Mouse (Mus musculus): ENCODE data around the gene Csnk1g1. TPM values are rescaled to one million over a fixed set of nuclear protein-coding genes. Genes with fewer than 3 reads are reported as not detected.
A peak's percentile ranks its signal among the peaks of the same experiment; 100 is the strongest.

Gene Csnk1g1
- polyA plus RNA-seq, 1 experiment from 2014 or later, result 27.8 TPM

DNA sequence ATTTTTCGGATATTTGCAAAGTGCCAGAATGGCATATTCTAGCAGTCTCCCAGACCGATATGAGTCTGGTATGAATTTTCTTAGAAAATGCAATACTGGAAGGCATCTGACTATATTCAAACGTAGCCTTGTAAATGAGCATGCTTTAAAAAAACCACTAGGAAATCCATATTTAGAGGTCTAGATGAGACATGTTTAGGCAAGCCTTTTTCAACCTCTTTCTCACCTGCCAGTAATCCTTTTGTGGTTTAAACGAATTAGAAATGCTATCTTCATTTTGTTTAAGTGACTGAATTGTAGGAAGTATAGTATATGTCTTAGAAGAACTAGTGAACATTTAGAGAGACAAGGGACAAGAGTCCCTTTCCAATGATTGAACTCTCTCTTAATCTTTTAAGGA lies 1.1 kb downstream of the Csnk1g1 start:
- H3K4me1 ChIP-seq (replicated peaks; ENCODE audit: control insufficient read depth, insufficient read depth, low read length), result peaks cover 6% of the 10 kb centered on the region
- peak overlapping the region; percentile 85 for H3K4me2 ChIP-seq (ENCODE audit: low read length)
- no peaks in the 10 kb centered on the region for H3K36me3 ChIP-seq (ENCODE audit: control insufficient read depth, insufficient read depth)
- peak overlapping the region; percentile 88 for H3K4me3 ChIP-seq (replicated peaks; ENCODE audit: low read length)
- WGBS, result 5% methylated on average over 4 of the region's 4 CpGs
- H3K27ac ChIP-seq (ENCODE audit: low read length), result peak overlapping the region; percentile 90; the same call in 1 of the 2 replicates
- peak overlapping the region; percentile 82 for H3K9ac ChIP-seq (replicated peaks; ENCODE audit: low read depth, low read length)
- H3K9me3 ChIP-seq (ENCODE audit: control insufficient read depth, low read length), result no peaks in the 10 kb centered on the region
- no peak for ATAC-seq
- no peaks in the 10 kb centered on the region for H3K27me3 ChIP-seq (replicated peaks; ENCODE audit: control insufficient read depth, insufficient read depth, low read length)

DNA sequence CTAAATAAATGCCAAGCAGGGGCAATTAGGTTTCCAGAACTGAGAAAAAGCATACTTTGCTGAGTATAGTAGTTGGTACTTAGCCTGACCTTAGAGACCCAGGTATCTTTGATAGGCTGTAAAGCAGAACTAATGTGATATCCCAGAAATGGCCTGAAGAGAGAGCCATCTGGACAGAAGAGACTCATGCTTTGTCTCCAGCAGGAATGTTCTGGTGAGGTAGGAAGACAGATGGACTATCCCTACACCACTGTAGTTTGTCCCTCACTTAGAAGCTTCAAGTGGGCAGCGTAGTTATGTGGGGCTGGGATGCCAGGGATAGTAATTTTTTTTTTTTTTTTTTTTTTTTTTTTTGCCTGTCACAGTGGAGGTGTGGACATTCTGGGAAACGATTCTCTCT lies 5.3 kb downstream of the Csnk1g1 start:
- no peak overlapping the region for H3K27ac ChIP-seq (ENCODE audit: low read length)
- H3K4me1 ChIP-seq (replicated peaks; ENCODE audit: control insufficient read depth, insufficient read depth, low read length), result 0 out of 2 replicates have a peak, but pooled peaks cover 2% of the 10 kb centered on the region
- H3K4me2 ChIP-seq (ENCODE audit: low read length), result no peak overlapping the region
- whole genome bisulfite sequencing, result 71% methylated on average over 2 of the region's 2 CpGs
- H3K27me3 ChIP-seq (replicated peaks; ENCODE audit: control insufficient read depth, insufficient read depth, low read length), result no peaks in the 10 kb centered on the region
- H3K9me3 ChIP-seq (ENCODE audit: control insufficient read depth, low read length), result no peaks in the 10 kb centered on the region
- H3K36me3 ChIP-seq (ENCODE audit: control insufficient read depth, insufficient read depth), result no peaks in the 10 kb centered on the region
- H3K9ac ChIP-seq (replicated peaks; ENCODE audit: low read depth, low read length), result no peak overlapping the region
- ATAC-seq, result no peak
- no peak overlapping the region for H3K4me3 ChIP-seq (replicated peaks; ENCODE audit: low read length)

DNA sequence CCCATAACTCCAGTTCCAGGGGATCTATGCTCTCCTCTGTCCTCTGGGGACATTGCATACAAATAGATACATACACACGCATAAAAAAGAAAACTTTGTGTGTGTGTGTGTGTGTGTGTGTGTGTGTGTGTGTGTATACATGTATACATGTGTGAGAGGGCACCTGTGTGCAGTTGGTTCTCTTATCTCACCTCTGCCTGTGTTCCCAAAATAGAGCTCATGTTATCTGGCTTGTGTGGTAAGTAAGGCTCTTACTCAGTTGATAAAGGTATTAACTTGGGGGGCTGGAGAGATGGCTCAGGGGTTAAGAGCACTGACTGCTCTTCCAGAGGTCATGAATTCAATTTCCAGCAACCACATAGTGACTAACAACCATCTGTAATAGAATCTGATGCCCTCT lies 8.3 kb downstream of the Csnk1g1 start:
- 84% methylated on average over 1 of the region's 1 CpGs for WGBS
- no peak overlapping the region for H3K9ac ChIP-seq (replicated peaks; ENCODE audit: low read depth, low read length)
- no peaks in the 10 kb centered on the region for H3K27me3 ChIP-seq (replicated peaks; ENCODE audit: control insufficient read depth, insufficient read depth, low read length)
- H3K4me1 ChIP-seq (replicated peaks; ENCODE audit: control insufficient read depth, insufficient read depth, low read length), result no peaks in the 10 kb centered on the region
- H3K4me3 ChIP-seq (replicated peaks; ENCODE audit: low read length), result no peak overlapping the region
- ATAC-seq, result no peak
- H3K9me3 ChIP-seq (ENCODE audit: control insufficient read depth, low read length), result no peaks in the 10 kb centered on the region
- H3K4me2 ChIP-seq (ENCODE audit: low read length), result no peak overlapping the region
- no peaks in the 10 kb centered on the region for H3K36me3 ChIP-seq (ENCODE audit: control insufficient read depth, insufficient read depth)
- H3K27ac ChIP-seq (ENCODE audit: low read length), result no peak overlapping the region

DNA sequence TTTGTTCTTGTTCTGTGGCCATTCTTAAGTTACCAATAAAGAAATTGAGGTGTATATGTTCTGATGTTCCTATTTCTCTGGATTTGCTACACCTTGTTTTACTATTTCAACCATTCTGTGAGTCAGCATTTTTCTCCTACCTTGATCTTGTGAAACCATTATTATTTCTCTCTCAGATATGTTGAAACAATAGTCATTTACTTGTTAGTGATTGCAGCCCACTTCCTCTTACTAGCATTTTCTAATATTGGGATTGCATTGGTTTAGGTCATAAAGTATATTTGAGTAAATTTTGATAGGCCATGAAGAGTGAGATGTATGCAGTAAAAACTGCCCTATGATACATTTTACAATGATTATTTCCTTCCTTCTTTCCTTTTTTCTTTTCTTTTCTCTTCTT lies 19.7 kb downstream of the Csnk1g1 start:
- no peaks in the 10 kb centered on the region for H3K9me3 ChIP-seq (ENCODE audit: control insufficient read depth, low read length)
- H3K9ac ChIP-seq (replicated peaks; ENCODE audit: low read depth, low read length), result no peak overlapping the region
- no peaks in the 10 kb centered on the region for H3K4me1 ChIP-seq (replicated peaks; ENCODE audit: control insufficient read depth, insufficient read depth, low read length)
- no peak overlapping the region for H3K27ac ChIP-seq (ENCODE audit: low read length)
- H3K4me3 ChIP-seq (replicated peaks; ENCODE audit: low read length), result no peak overlapping the region
- ATAC-seq, result no peak
- H3K36me3 ChIP-seq (ENCODE audit: control insufficient read depth, insufficient read depth), result no peaks in the 10 kb centered on the region
- H3K4me2 ChIP-seq (ENCODE audit: low read length), result no peak overlapping the region
- no peaks in the 10 kb centered on the region for H3K27me3 ChIP-seq (replicated peaks; ENCODE audit: control insufficient read depth, insufficient read depth, low read length)

DNA sequence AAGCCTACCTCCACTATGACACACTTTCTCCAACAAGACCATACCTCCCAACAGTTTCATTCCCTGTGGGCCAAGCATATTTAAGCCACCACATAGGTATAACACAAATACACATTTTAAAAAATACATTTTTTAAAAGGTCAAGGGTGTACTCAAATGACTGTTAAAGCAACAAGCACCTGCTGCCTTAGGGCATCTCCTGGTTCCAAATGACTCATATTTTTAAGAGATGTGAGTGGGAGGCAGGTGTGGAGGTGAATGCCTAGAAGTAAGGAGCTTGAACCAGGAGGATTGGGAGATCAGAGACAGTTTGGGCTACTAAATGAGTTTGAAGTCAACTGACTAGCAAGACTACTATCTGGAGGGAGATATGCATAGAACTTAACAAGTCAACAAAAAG lies 21.1 kb downstream of the Csnk1g1 start:
- Histone ChIP-seq H3K4me1 (replicated peaks; ENCODE audit: control insufficient read depth, insufficient read depth, low read length) (no peaks in the 10 kb centered on the region), H3K36me3 (ENCODE audit: control insufficient read depth, insufficient read depth) (no peaks in the 10 kb centered on the region), H3K9ac (replicated peaks; ENCODE audit: low read depth, low read length) (no peak overlapping the region), H3K4me2 (ENCODE audit: low read length) (no peak overlapping the region), H3K27me3 (replicated peaks; ENCODE audit: control insufficient read depth, insufficient read depth, low read length) (no peaks in the 10 kb centered on the region), H3K4me3 (replicated peaks; ENCODE audit: low read length) (no peak overlapping the region), H3K9me3 (ENCODE audit: control insufficient read depth, low read length) (no peaks in the 10 kb centered on the region), H3K27ac (ENCODE audit: low read length) (no peak overlapping the region)
- ATAC-seq, result no peak

DNA sequence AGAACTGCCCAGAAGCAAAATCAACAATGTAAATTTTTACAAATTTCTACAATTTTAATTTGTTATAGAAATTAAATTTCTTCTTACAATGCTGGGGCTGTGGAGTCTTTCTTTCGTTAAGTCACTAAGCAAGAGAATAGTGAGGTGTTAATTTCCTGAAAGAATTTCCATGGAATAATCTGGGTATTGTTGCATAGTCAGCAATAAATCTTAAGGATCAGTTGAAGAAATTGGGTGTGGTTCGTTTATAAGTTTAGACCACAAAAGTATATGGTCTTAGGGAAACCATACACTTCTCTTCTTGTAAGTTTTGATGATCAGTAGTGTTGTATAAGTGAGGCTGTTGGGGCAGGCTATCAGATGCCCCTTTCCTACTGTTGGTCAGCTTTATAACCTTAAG lies 28.8 kb downstream of the Csnk1g1 start:
- Histone ChIP-seq H3K9ac (replicated peaks; ENCODE audit: low read depth, low read length) (no peak overlapping the region), H3K27me3 (replicated peaks; ENCODE audit: control insufficient read depth, insufficient read depth, low read length) (no peaks in the 10 kb centered on the region), H3K27ac (ENCODE audit: low read length) (no peak overlapping the region), H3K36me3 (ENCODE audit: control insufficient read depth, insufficient read depth) (no peaks in the 10 kb centered on the region), H3K4me3 (replicated peaks; ENCODE audit: low read length) (no peak overlapping the region), H3K4me2 (ENCODE audit: low read length) (no peak overlapping the region), H3K4me1 (replicated peaks; ENCODE audit: control insufficient read depth, insufficient read depth, low read length) (no peaks in the 10 kb centered on the region), H3K9me3 (ENCODE audit: control insufficient read depth, low read length) (no peaks in the 10 kb centered on the region)
- WGBS, result 88% methylated on average over 2 of the region's 2 CpGs
- ATAC-seq, result no peak

DNA sequence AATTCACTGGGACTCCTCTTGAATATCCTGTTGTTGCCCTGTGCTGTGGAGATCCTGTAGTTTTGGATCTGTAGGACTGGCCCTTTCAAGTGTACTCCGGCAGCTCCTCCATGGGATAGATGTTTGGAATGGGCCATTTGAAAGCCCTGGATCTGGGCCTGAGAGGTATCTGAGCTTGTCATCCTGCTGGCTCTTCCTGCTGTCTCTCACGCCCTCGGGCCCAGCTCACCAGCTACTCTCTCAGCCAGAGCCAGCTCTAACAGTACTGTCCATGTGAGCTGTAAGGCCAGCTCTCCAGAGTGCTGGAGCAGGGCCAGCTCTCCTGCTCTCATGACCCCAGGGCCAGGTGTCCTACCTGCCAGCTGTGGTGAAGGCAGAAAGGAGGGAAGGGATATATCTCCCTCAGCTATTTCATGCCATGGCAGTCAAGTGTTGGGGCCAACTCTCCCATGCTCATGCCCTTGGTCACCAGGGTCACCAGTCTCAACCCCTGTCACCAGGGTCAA lies 42.4 kb downstream of the Csnk1g1 start:
- no peaks in the 10 kb centered on the region for H3K27me3 ChIP-seq (replicated peaks; ENCODE audit: control insufficient read depth, insufficient read depth, low read length)
- H3K27ac ChIP-seq (ENCODE audit: low read length), result no peak overlapping the region
- no peak overlapping the region for H3K9ac ChIP-seq (replicated peaks; ENCODE audit: low read depth, low read length)
- H3K36me3 ChIP-seq (ENCODE audit: control insufficient read depth, insufficient read depth), result no peaks in the 10 kb centered on the region
- no peak overlapping the region for H3K4me2 ChIP-seq (ENCODE audit: low read length)
- H3K4me1 ChIP-seq (replicated peaks; ENCODE audit: control insufficient read depth, insufficient read depth, low read length), result no peaks in the 10 kb centered on the region
- ATAC-seq, result no peak
- H3K9me3 ChIP-seq (ENCODE audit: control insufficient read depth, low read length), result no peaks in the 10 kb centered on the region
- H3K4me3 ChIP-seq (replicated peaks; ENCODE audit: low read length), result no peak overlapping the region
- 90% methylated on average over 3 of the region's 3 CpGs for WGBS

DNA sequence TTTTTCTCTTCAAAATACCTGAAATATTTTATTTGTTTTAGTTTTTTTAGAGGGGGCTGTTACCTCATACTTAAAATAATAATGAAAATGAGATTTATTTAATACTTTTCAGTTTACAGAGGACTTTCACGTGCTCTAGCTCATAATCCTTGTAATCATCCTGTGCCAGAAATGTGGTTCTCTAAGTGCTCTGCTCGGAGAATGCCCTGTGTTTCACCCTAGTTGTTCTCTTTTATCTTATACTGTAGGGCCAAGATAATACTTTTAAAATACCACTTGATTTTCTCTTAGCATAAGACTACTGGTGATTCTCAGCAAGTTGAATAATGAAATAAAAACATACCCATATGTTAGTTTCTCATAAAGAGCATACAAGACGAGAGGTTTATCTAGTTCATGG lies 61.3 kb downstream of the Csnk1g1 start:
- H3K27me3 ChIP-seq (replicated peaks; ENCODE audit: control insufficient read depth, insufficient read depth, low read length), result no peaks in the 10 kb centered on the region
- no peak overlapping the region for H3K4me3 ChIP-seq (replicated peaks; ENCODE audit: low read length)
- 80% methylated on average over 3 of the region's 3 CpGs for WGBS
- H3K27ac ChIP-seq (ENCODE audit: low read length), result no peak overlapping the region
- H3K4me1 ChIP-seq (replicated peaks; ENCODE audit: control insufficient read depth, insufficient read depth, low read length), result no peaks in the 10 kb centered on the region
- H3K9ac ChIP-seq (replicated peaks; ENCODE audit: low read depth, low read length), result no peak overlapping the region
- no peaks in the 10 kb centered on the region for H3K36me3 ChIP-seq (ENCODE audit: control insufficient read depth, insufficient read depth)
- H3K9me3 ChIP-seq (ENCODE audit: control insufficient read depth, low read length), result no peaks in the 10 kb centered on the region
- ATAC-seq, result no peak
- H3K4me2 ChIP-seq (ENCODE audit: low read length), result no peak overlapping the region

DNA sequence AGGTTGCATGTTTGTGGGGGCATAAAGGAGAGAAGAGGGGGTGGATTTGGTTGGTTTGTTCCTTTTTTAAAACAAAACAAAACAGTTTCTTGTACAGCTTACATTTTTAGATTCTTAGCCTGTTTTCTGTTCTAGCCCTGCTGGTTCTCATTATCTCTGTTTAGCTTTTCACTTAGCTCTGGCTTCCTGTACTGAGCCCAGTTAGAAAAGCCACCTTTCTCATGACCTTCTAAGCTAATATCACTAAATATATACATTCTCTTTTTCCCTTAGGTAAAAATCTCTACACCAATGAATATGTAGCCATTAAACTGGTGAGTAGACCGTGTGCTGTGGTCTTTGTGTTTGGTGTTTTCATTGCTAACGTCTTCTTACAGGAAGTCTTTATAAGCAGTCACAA lies 64.5 kb downstream of the Csnk1g1 start:
- Histone ChIP-seq H3K27me3 (replicated peaks; ENCODE audit: control insufficient read depth, insufficient read depth, low read length) (no peaks in the 10 kb centered on the region), H3K9ac (replicated peaks; ENCODE audit: low read depth, low read length) (no peak overlapping the region), H3K27ac (ENCODE audit: low read length) (no peak overlapping the region), H3K4me3 (replicated peaks; ENCODE audit: low read length) (no peak overlapping the region), H3K4me1 (replicated peaks; ENCODE audit: control insufficient read depth, insufficient read depth, low read length) (no peaks in the 10 kb centered on the region), H3K36me3 (ENCODE audit: control insufficient read depth, insufficient read depth) (no peaks in the 10 kb centered on the region), H3K9me3 (ENCODE audit: control insufficient read depth, low read length) (no peaks in the 10 kb centered on the region), H3K4me2 (ENCODE audit: low read length) (no peak overlapping the region)
- 78% methylated on average over 2 of the region's 2 CpGs for WGBS
- ATAC-seq, result no peak

DNA sequence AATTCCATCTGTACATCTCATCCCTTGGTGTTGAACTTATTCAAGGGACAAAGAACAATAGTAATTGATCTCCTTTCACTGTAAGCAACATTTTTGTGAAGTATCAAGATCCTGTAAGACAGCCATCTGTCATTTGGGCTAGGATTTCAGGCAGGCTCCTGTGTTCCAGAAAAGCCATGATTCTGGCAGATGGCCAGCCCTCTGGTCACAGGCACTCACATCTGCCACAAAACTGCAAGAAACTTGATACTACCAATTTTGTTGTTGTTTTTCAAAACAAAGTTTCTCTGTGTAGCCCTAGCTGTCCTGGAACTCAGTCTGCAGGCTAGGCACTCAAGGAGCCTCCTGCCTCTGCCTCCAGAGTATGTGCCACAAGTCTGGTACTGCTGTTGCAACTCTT lies 67.2 kb downstream of the Csnk1g1 start:
- no peak for ATAC-seq
- Histone ChIP-seq H3K27ac (ENCODE audit: low read length) (no peak overlapping the region), H3K9me3 (ENCODE audit: control insufficient read depth, low read length) (no peaks in the 10 kb centered on the region), H3K4me1 (replicated peaks; ENCODE audit: control insufficient read depth, insufficient read depth, low read length) (no peaks in the 10 kb centered on the region), H3K4me3 (replicated peaks; ENCODE audit: low read length) (no peak overlapping the region), H3K27me3 (replicated peaks; ENCODE audit: control insufficient read depth, insufficient read depth, low read length) (no peaks in the 10 kb centered on the region), H3K9ac (replicated peaks; ENCODE audit: low read depth, low read length) (no peak overlapping the region), H3K4me2 (ENCODE audit: low read length) (no peak overlapping the region), H3K36me3 (ENCODE audit: control insufficient read depth, insufficient read depth) (no peaks in the 10 kb centered on the region)

Data from forebrain, embryonic 16.5 days (tissue).